Mouse (Mus musculus): ENCODE measurements at regions not wholly inside any gene's neighbourhood (a gene's known extent, or its start where the extent isn't known, plus 50 kb on each side); places are given as distances from the start of the nearest gene placed in this dataset.
A peak's percentile ranks its signal among the peaks of the same experiment; 100 is the strongest.

DNA sequence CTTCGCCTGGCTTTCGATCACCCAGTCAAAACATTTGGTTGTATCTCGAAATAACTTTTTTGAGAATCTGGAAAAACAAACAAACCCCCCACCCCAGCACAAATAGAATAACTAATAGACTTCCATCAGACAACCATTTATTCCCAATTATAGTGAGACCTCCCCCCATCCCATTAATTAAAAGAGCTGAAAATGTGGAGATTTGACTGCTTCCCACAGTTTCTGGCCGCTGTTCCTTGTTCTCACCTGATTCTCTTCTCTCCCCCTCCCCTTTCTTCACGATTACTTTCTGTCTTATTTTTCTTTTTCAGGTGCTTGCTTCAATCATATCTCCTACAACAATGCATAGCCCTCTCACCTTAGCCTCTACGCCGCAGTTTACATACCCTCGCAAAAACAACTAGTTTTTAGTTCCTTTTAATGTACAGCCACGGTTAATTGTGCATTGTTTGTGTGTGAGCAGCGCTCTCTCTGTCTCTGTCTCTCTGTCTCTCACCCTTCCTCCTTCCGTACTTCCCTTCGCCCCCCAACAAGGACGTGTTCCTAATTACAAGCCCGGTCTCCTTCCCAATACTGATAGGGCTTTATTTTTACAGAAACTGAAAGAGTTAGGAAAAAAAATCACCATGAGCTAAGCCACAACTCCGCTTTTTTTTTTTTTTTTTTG, 80.2 kb downstream of the Kcnrg start:
- H3K27ac ChIP-seq (ENCODE audit: insufficient read depth, low read depth, low read length), result no peak overlapping the region
- H3K27me3 ChIP-seq (ENCODE audit: control insufficient read depth, insufficient read depth, low read length), result peaks cover 42% of the 10 kb centered on the region
- peak overlapping the region; percentile 65 for H3K4me3 ChIP-seq (ENCODE audit: low read depth, low read length)
- peaks cover 18% of the 10 kb centered on the region for H3K4me1 ChIP-seq (ENCODE audit: control insufficient read depth, insufficient read depth, insufficient read length, low read length)
- H3K36me3 ChIP-seq (ENCODE audit: control insufficient read depth, insufficient read depth, low read length), result no peaks in the 10 kb centered on the region
- 7% methylated on average over 15 of the region's 15 CpGs for WGBS
- TF ChIP-seq CTCF (IDR thresholded peaks at IDR 0.05; ENCODE audit: extremely low read depth, insufficient read length, insufficient replicate concordance, low read depth, low read length) (no peak), POLR2A (IDR thresholded peaks at IDR 0.05; ENCODE audit: low read depth, low read length) (no peak)

DNA sequence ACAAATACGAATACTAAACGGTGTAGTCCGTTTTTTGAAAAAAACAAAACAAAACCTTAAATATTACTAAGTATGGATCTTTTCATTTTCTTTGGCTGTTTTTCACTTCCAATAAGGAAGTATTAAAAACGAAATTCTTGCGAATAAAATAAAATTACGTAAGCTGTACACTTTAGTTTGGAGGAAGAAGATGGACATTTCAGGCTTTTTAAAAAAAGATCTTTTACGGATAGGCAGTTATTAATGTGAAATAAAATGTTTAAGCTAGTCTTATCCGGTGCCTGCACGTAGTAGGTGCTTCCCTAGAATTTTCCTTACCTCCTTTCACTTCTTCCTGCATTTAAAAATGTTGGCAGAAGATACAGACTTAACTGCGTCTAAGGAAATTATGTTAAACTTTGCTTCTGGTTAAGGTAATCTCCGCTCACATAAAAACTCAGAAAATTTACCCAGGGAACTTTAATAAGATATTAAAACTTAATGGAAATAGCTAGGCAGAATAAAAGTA, 80.8 kb downstream of the Kcnrg start:
- TF ChIP-seq POLR2A (IDR thresholded peaks at IDR 0.05; ENCODE audit: low read depth, low read length) (no peak), CTCF (IDR thresholded peaks at IDR 0.05; ENCODE audit: extremely low read depth, insufficient read length, insufficient replicate concordance, low read depth, low read length) (no peak)
- 14% methylated on average over 11 of the region's 11 CpGs for WGBS
- Histone ChIP-seq H3K4me1 (ENCODE audit: control insufficient read depth, insufficient read depth, insufficient read length, low read length) (peaks cover 18% of the 10 kb centered on the region), H3K27ac (ENCODE audit: insufficient read depth, low read depth, low read length) (no peak overlapping the region), H3K4me3 (ENCODE audit: low read depth, low read length) (no peak overlapping the region), H3K27me3 (ENCODE audit: control insufficient read depth, insufficient read depth, low read length) (peaks cover 42% of the 10 kb centered on the region), H3K36me3 (ENCODE audit: control insufficient read depth, insufficient read depth, low read length) (no peaks in the 10 kb centered on the region)

DNA sequence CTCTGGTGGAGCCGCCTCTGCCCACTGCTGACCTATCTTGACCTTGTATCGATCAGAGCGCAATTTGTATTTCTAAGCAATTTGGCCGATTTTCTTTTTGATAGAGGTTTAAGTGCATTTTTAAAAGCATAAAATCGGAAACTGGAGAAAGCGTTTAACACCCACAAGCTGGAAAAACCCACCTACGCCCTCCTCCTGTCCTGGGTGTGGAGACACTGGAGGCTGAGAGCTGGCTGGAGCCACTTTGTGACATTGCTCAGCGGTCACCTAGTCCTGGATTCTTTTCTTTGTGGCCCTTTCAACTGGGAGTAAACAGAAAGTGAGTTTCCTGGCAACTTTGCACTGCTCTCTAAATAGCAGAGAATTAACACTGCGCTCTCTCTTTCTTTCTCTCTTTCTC, 81.4 kb downstream of the Kcnrg start:
- 12% methylated on average over 9 of the region's 9 CpGs for WGBS
- peaks cover 15% of the 10 kb centered on the region for H3K4me1 ChIP-seq (ENCODE audit: control insufficient read depth, insufficient read depth, insufficient read length, low read length)
- no peaks in the 10 kb centered on the region for H3K36me3 ChIP-seq (ENCODE audit: control insufficient read depth, insufficient read depth, low read length)
- H3K27ac ChIP-seq (ENCODE audit: insufficient read depth, low read depth, low read length), result no peak overlapping the region
- TF ChIP-seq CTCF (IDR thresholded peaks at IDR 0.05; ENCODE audit: extremely low read depth, insufficient read length, insufficient replicate concordance, low read depth, low read length), result no peak
- TF ChIP-seq POLR2A (IDR thresholded peaks at IDR 0.05; ENCODE audit: low read depth, low read length), result no peak
- no peak overlapping the region for H3K4me3 ChIP-seq (ENCODE audit: low read depth, low read length)
- peaks cover 42% of the 10 kb centered on the region for H3K27me3 ChIP-seq (ENCODE audit: control insufficient read depth, insufficient read depth, low read length)

DNA sequence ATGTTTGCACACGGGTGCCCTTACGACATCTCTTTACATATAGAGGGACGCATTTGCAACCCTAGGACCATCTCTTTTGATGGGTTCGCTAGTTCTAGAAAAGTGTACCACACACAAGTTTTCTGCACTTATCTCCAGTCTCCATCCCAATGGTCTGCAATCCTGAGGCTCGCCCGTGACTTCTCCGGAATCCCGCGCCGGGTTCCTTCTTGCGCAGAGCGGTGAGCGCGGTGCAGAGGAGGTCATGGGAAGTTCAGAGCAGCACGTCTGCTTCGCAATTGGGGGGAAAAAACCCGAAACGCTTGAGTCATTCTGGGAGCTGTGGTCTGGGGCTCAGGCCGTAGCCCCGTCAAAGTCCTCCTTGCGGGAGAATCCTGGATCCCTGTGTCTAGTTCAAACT, 82.0 kb downstream of the Kcnrg start:
- WGBS, result 6% methylated on average over 21 of the region's 21 CpGs
- no peak for TF ChIP-seq CTCF (IDR thresholded peaks at IDR 0.05; ENCODE audit: extremely low read depth, insufficient read length, insufficient replicate concordance, low read depth, low read length)
- no peak for TF ChIP-seq POLR2A (IDR thresholded peaks at IDR 0.05; ENCODE audit: low read depth, low read length)
- peak overlapping the region; percentile 8; the same call in 1 of the 2 replicates for H3K4me3 ChIP-seq (ENCODE audit: low read depth, low read length)
- peaks cover 14% of the 10 kb centered on the region for H3K4me1 ChIP-seq (ENCODE audit: control insufficient read depth, insufficient read depth, insufficient read length, low read length)
- H3K27ac ChIP-seq (ENCODE audit: insufficient read depth, low read depth, low read length), result no peak overlapping the region
- H3K27me3 ChIP-seq (ENCODE audit: control insufficient read depth, insufficient read depth, low read length), result peaks cover 42% of the 10 kb centered on the region
- no peaks in the 10 kb centered on the region for H3K36me3 ChIP-seq (ENCODE audit: control insufficient read depth, insufficient read depth, low read length)

DNA sequence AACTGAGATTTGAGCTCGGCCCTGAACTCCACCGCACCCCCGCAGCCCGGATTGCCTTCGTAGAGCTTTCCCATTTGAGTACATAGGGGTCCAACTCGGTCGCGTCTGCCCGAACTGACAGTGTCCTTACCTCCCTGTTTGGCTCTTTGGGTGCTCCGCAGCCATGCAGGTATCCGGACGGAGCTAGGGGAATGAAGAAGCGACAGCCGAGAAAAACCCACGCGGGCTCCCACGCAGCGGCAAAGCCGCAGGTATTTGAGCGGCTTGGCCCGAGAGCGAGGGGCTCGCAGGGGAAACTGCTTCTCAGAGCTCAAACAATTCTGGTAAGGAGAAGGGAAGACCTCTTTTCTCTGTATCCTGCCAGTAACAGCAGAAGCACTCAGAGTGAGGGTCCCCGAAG, 82.5 kb downstream of the Kcnrg start:
- Histone ChIP-seq H3K4me1 (ENCODE audit: control insufficient read depth, insufficient read depth, insufficient read length, low read length) (peaks cover 11% of the 10 kb centered on the region; the same call in 1 of the 2 replicates), H3K36me3 (ENCODE audit: control insufficient read depth, insufficient read depth, low read length) (no peaks in the 10 kb centered on the region), H3K27me3 (ENCODE audit: control insufficient read depth, insufficient read depth, low read length) (peaks cover 42% of the 10 kb centered on the region), H3K4me3 (ENCODE audit: low read depth, low read length) (peak overlapping the region; percentile 8; the same call in 1 of the 2 replicates), H3K27ac (ENCODE audit: insufficient read depth, low read depth, low read length) (no peak overlapping the region)
- TF ChIP-seq CTCF (IDR thresholded peaks at IDR 0.05; ENCODE audit: extremely low read depth, insufficient read length, insufficient replicate concordance, low read depth, low read length) (no peak), POLR2A (IDR thresholded peaks at IDR 0.05; ENCODE audit: low read depth, low read length) (no peak)
- 60% methylated on average over 24 of the region's 24 CpGs for whole genome bisulfite sequencing

DNA sequence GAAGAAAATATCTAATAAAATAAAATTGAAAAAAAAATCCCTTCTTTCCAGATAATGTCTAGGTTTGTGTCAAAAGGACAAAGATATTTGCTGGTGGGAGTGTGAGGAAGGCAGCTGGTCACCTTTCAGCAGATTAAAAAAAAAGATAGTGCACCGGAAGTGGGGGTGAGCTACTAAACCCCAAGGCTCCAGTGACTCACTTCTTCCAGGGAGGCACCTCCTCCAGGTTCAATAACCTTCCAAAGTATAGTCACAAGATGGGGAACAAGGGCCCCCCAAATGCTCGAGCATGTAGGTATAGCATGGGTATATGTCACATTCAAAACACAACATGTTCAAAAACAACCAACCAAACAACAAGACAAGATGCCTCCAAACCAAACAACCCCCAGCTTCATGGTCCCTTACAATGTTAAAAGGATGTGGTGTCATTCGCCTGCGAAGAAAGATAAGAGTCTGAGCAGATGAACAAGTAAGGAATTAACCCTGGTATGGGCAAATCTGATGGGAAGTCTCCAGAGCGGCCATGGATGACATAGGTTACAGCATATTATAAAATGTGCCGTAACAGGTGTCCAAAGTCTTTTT, 84.6 kb downstream of the Kcnrg start:
- peaks cover 7% of the 10 kb centered on the region; the same call in 1 of the 2 replicates for H3K4me1 ChIP-seq (ENCODE audit: control insufficient read depth, insufficient read depth, insufficient read length, low read length)
- H3K27ac ChIP-seq (ENCODE audit: insufficient read depth, low read depth, low read length), result no peak overlapping the region
- TF ChIP-seq POLR2A (IDR thresholded peaks at IDR 0.05; ENCODE audit: low read depth, low read length) (no peak), CTCF (IDR thresholded peaks at IDR 0.05; ENCODE audit: extremely low read depth, insufficient read length, insufficient replicate concordance, low read depth, low read length) (no peak)
- 67% methylated on average over 6 of the region's 6 CpGs for WGBS
- H3K36me3 ChIP-seq (ENCODE audit: control insufficient read depth, insufficient read depth, low read length), result no peaks in the 10 kb centered on the region
- H3K4me3 ChIP-seq (ENCODE audit: low read depth, low read length), result no peak overlapping the region
- peaks cover 31% of the 10 kb centered on the region for H3K27me3 ChIP-seq (ENCODE audit: control insufficient read depth, insufficient read depth, low read length)

DNA sequence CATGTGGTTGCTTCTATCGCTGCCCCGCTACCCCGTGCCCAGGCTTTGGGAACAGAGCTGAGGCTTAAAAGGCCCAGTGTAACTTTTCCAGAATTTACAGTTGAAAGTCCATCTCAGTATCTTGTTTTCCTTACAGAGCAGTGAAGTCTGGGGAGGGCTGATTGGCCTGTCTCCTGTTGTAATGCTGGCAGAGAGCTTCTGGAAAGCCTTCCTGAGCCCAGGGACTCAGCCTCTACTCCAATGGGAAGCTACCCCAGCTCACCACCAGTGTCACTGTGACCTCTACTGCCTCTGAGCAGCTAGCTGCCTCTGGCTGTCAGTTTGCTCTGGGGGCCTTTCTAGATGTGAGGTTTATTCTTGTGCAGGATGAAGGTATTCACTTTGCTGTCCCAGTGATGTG, 87.5 kb downstream of the Kcnrg start:
- Histone ChIP-seq H3K4me3 (ENCODE audit: low read depth, low read length) (no peak overlapping the region), H3K4me1 (ENCODE audit: control insufficient read depth, insufficient read depth, insufficient read length, low read length) (peaks cover 5% of the 10 kb centered on the region), H3K27ac (ENCODE audit: insufficient read depth, low read depth, low read length) (no peak overlapping the region), H3K27me3 (ENCODE audit: control insufficient read depth, insufficient read depth, low read length) (peaks cover 5% of the 10 kb centered on the region), H3K36me3 (ENCODE audit: control insufficient read depth, insufficient read depth, low read length) (no peaks in the 10 kb centered on the region)
- no peak for TF ChIP-seq CTCF (IDR thresholded peaks at IDR 0.05; ENCODE audit: extremely low read depth, insufficient read length, insufficient replicate concordance, low read depth, low read length)
- TF ChIP-seq POLR2A (IDR thresholded peaks at IDR 0.05; ENCODE audit: low read depth, low read length), result no peak
- WGBS, result 90% methylated on average over 3 of the region's 3 CpGs

Data from small intestine, adult 2 months (tissue).